In genomic region chr10:21400031-21400430, GRCm38 (mm10) we compare ENCODE assay signal across 18 mouse cellular contexts. TPM values are rescaled to one million over a fixed set of nuclear protein-coding genes. Genes with fewer than 3 reads are reported as not detected.
DNase-seq lines count a peak whose midpoint lies in the region; ATAC-seq and TF ChIP-seq lines count a peak whose summit lies in the region.
"Had no signal": no experiment of that assay in that cellular context is flagged by ENCODE, and none has a peak within 500 bp of the region (broad histone marks: within the 10 kb centered on the region; RNA-seq: fewer than 3 reads in every experiment).

No protein-coding gene starts in this region.

- no peak for ATAC-seq in kidney, postnatal 0 days (replicated peaks; ENCODE audit: low FRiP score, low read depth)
- no peak for ATAC-seq in hindbrain, embryonic 11.5 days (ENCODE audit: low FRiP score)
- ATAC-seq: CD4-positive, CD25-positive, alpha-beta regulatory T cell, adult 4 months had no signal

- TF ChIP-seq POLR2A in embryonic fibroblast, embryonic 13.5 days (IDR thresholded peaks at IDR 0.05; ENCODE audit: low read depth, low read length) = no peak

- peak; percentile 32 for DNase-seq in kidney, postnatal 0 days (ENCODE audit: low spot score)
- DNase-seq in kidney, adult 11 months = no peak
- DNase-seq in heart, embryonic 10.5 days (ENCODE audit: low spot score) = peak; percentile 77
- peak; percentile 21 for DNase-seq in heart, postnatal 4 days
- no peak for DNase-seq in hindbrain, embryonic 10.5 days (ENCODE audit: low spot score)
- DNase-seq in hindbrain, embryonic 11.5 days (ENCODE audit: low spot score) = no peak
- DNase-seq: cerebellum, adult 11 months; cerebellum, postnatal 36 days; gastrocnemius, postnatal 14 days; lung, postnatal 14 days; thymus, adult 2 months had no signal

- no peak overlapping the region for H3K9ac ChIP-seq in kidney, postnatal 0 days (ENCODE audit: low read depth, low read length)
- H3K9ac ChIP-seq in hindbrain, embryonic 11.5 days (ENCODE audit: low read depth, low read length) = no peak overlapping the region
- H3K9ac ChIP-seq: hindbrain, embryonic 15.5 days; limb, embryonic 15.5 days; midbrain, embryonic 12.5 days had no signal

- H3K4me3 ChIP-seq in kidney, postnatal 0 days (replicated peaks; ENCODE audit: low read depth, low read length) = no peak overlapping the region
- no peak overlapping the region for H3K4me3 ChIP-seq in embryonic fibroblast, embryonic 13.5 days (ENCODE audit: insufficient read depth, low read length)
- H3K4me3 ChIP-seq in heart, embryonic 10.5 days = no peak overlapping the region; the same call in 1 of the 2 replicates
- no peak overlapping the region for H3K4me3 ChIP-seq in hindbrain, embryonic 10.5 days
- no peak overlapping the region for H3K4me3 ChIP-seq in hindbrain, embryonic 11.5 days (ENCODE audit: low read depth, low read length)
- H3K4me3 ChIP-seq: hindbrain, embryonic 15.5 days; limb, embryonic 15.5 days; midbrain, embryonic 12.5 days had no signal

- H3K4me2 ChIP-seq in kidney, postnatal 0 days (ENCODE audit: low read length) = no peak overlapping the region
- H3K4me2 ChIP-seq in hindbrain, embryonic 11.5 days (replicated peaks; ENCODE audit: low read depth, low read length) = no peak overlapping the region
- H3K4me2 ChIP-seq: hindbrain, embryonic 15.5 days; limb, embryonic 15.5 days; midbrain, embryonic 12.5 days had no signal

- TF ChIP-seq CTCF in kidney, postnatal 0 days (IDR thresholded peaks at IDR 0.05; ENCODE audit: low read depth) = no peak
- no peak for TF ChIP-seq CTCF in embryonic fibroblast, embryonic 13.5 days (IDR thresholded peaks at IDR 0.05; ENCODE audit: borderline replicate concordance, insufficient read depth, low read length)

- H3K27me3 ChIP-seq in kidney, postnatal 0 days (ENCODE audit: insufficient read depth, low read length) = no peaks in the 10 kb centered on the region
- H3K27me3 ChIP-seq in heart, embryonic 10.5 days (ENCODE audit: insufficient read depth, poor library complexity, severe bottlenecking) = no peaks in the 10 kb centered on the region
- no peaks in the 10 kb centered on the region for H3K27me3 ChIP-seq in hindbrain, embryonic 10.5 days (ENCODE audit: insufficient read depth, poor library complexity, severe bottlenecking)
- H3K27me3 ChIP-seq in hindbrain, embryonic 11.5 days (ENCODE audit: control insufficient read depth, insufficient read depth, low read length) = no peaks in the 10 kb centered on the region
- H3K27me3 ChIP-seq: hindbrain, embryonic 15.5 days; limb, embryonic 15.5 days; midbrain, embryonic 12.5 days had no signal

- H3K36me3 ChIP-seq in kidney, postnatal 0 days (ENCODE audit: insufficient read depth, low read length) = no peaks in the 10 kb centered on the region
- H3K36me3 ChIP-seq in heart, embryonic 10.5 days = no peaks in the 10 kb centered on the region
- no peaks in the 10 kb centered on the region for H3K36me3 ChIP-seq in hindbrain, embryonic 10.5 days
- no peaks in the 10 kb centered on the region for H3K36me3 ChIP-seq in hindbrain, embryonic 11.5 days (ENCODE audit: control insufficient read depth, insufficient read depth, low read length)
- H3K36me3 ChIP-seq: hindbrain, embryonic 15.5 days; limb, embryonic 15.5 days; midbrain, embryonic 12.5 days had no signal

- WGBS in kidney, postnatal 0 days = 34% methylated on average over 7 of the region's 7 CpGs
- WGBS in heart, embryonic 10.5 days = 11% methylated on average over 7 of the region's 7 CpGs
- WGBS in hindbrain, embryonic 10.5 days = 64% methylated on average over 7 of the region's 7 CpGs
- 79% methylated on average over 7 of the region's 7 CpGs for WGBS in hindbrain, embryonic 11.5 days

- H3K4me1 ChIP-seq in kidney, postnatal 0 days (replicated peaks; ENCODE audit: insufficient read depth, low read length) = no peaks in the 10 kb centered on the region
- peaks cover 11% of the 10 kb centered on the region for H3K4me1 ChIP-seq in embryonic fibroblast, embryonic 13.5 days (ENCODE audit: control insufficient read depth, insufficient read depth, low read length)
- H3K4me1 ChIP-seq in heart, embryonic 10.5 days = peaks cover 50% of the 10 kb centered on the region
- peaks cover 19% of the 10 kb centered on the region for H3K4me1 ChIP-seq in hindbrain, embryonic 10.5 days (replicated peaks)
- no peaks in the 10 kb centered on the region for H3K4me1 ChIP-seq in hindbrain, embryonic 11.5 days (replicated peaks; ENCODE audit: control insufficient read depth, insufficient read depth, low read length)
- H3K4me1 ChIP-seq: limb, embryonic 15.5 days had no signal

- H3K9me3 ChIP-seq in kidney, postnatal 0 days (replicated peaks; ENCODE audit: low read length) = no peaks in the 10 kb centered on the region
- H3K9me3 ChIP-seq in heart, embryonic 10.5 days = no peaks in the 10 kb centered on the region
- H3K9me3 ChIP-seq in hindbrain, embryonic 10.5 days = no peaks in the 10 kb centered on the region
- no peaks in the 10 kb centered on the region for H3K9me3 ChIP-seq in hindbrain, embryonic 11.5 days (ENCODE audit: control insufficient read depth, low read length)
- H3K9me3 ChIP-seq: hindbrain, embryonic 15.5 days; limb, embryonic 15.5 days; midbrain, embryonic 12.5 days had no signal

- no peak overlapping the region for H3K27ac ChIP-seq in kidney, postnatal 0 days
- H3K27ac ChIP-seq in embryonic fibroblast, embryonic 13.5 days (ENCODE audit: insufficient read depth, low read length) = peak overlapping the region; percentile 81
- peak overlapping the region; percentile 77 for H3K27ac ChIP-seq in heart, embryonic 10.5 days
- H3K27ac ChIP-seq in hindbrain, embryonic 10.5 days = no peak overlapping the region
- no peak overlapping the region for H3K27ac ChIP-seq in hindbrain, embryonic 11.5 days (ENCODE audit: low read depth, low read length)
- H3K27ac ChIP-seq: hindbrain, embryonic 15.5 days; limb, embryonic 15.5 days; midbrain, embryonic 12.5 days had no signal

RNA-seq across cellular contexts. Expression of gene Aldh8a1, which starts 22.9 kb away (rescaled TPM):
- 4.7 and 4.8 TPM in 2 replicates for polyA plus RNA-seq in kidney, postnatal 0 days (2015; fragmentation: Nextera tagmentation; extraction: Ambion mirVana)
- polyA plus RNA-seq in embryonic fibroblast, embryonic 13.5 days (2011; ENCODE audit: insufficient read length, low read depth, missing spikeins) = not detected in 2 replicates
- polyA plus RNA-seq in heart, embryonic 10.5 days (2016; fragmentation: Nextera tagmentation; extraction: Ambion mirVana) = 0.10 and 0.19 TPM in 2 replicates
- not detected for total RNA-seq in heart, postnatal 4 days (2021)
- polyA plus RNA-seq in hindbrain, embryonic 10.5 days (2016; fragmentation: Nextera tagmentation; extraction: Ambion mirVana) = 0.09 and 0.11 TPM in 2 replicates
- polyA plus RNA-seq in hindbrain, embryonic 11.5 days (2014; fragmentation: Nextera tagmentation; extraction: Ambion mirVana) = 0.12 TPM in 1 of 2 replicates, not detected in the other
- total RNA-seq: gastrocnemius, postnatal 14 days; layer of hippocampus, postnatal 14 days had no signal
- polyA plus RNA-seq: CD4-positive, CD25-positive, alpha-beta regulatory T cell, adult 4 months; embryonic facial prominence, embryonic 11.5 days; hindbrain, embryonic 15.5 days; limb, embryonic 15.5 days had no signal

Comparison
In these comparisons a context has a peak if more than half of its experiments do, and no peak if none do; other contexts are left out.
1. DNase-seq: peak in kidney, postnatal 0 days (single experiment), heart, embryonic 10.5 days (single experiment) and heart, postnatal 4 days (single experiment); none in kidney, adult 11 months (single experiment), hindbrain, embryonic 10.5 days (single experiment) and hindbrain, embryonic 11.5 days (single experiment).
2. H3K27ac ChIP-seq: peak in embryonic fibroblast, embryonic 13.5 days (single experiment) and heart, embryonic 10.5 days (single experiment); none in kidney, postnatal 0 days (single experiment), hindbrain, embryonic 10.5 days (single experiment) and hindbrain, embryonic 11.5 days (single experiment).